Mouse (Mus musculus) bone marrow, adult 2 months (tissue): ENCODE results near the gene Isyna1. TPM values are rescaled to one million over a fixed set of nuclear protein-coding genes. Genes with fewer than 3 reads are reported as not detected.
A peak's percentile ranks its signal among the peaks of the same experiment; 100 is the strongest.

Experiments used
- H3K27ac ChIP-seq: fragments of 200-500 bp; 2 replicates; pipeline ENCODE4 v1.5.1; 2012; ENCODE audit warnings: low read depth, mild to moderate bottlenecking, control low read depth, inconsistent platforms, low read length; ENCODE audit not compliant: control insufficient read depth, poor library complexity, insufficient read depth
- H3K4me1 ChIP-seq: fragments of 200-500 bp; 2 replicates; pipeline ENCODE4 v1.6.1; 2011; ENCODE audit warnings: low read length; ENCODE audit not compliant: control insufficient read depth, insufficient read depth
- H3K4me3 ChIP-seq: fragments of 200-500 bp; replicated peaks from 2 replicates; pipeline ENCODE3; 2011; ENCODE audit warnings: mild to moderate bottlenecking, low read depth, low read length, control low read depth; ENCODE audit not compliant: control insufficient read depth
- CTCF ChIP-seq: fragments of 200-500 bp; IDR thresholded peaks from 2 replicates; pipeline ENCODE4 v1.5.1; 2011; ENCODE audit warnings: low read length, control low read depth; ENCODE audit not compliant: control insufficient read depth, insufficient read depth
- POLR2A ChIP-seq: fragments of 200-500 bp; IDR thresholded peaks from 2 replicates; pipeline ENCODE4 v1.6.1; 2011; ENCODE audit warnings: low read depth, mild to moderate bottlenecking, control low read depth, low read length, borderline replicate concordance; ENCODE audit not compliant: control insufficient read depth
- WGBS: fragments of 180-500 bp; shearing (Covaris S2); methylation state at CpG from one replicate; pipeline ENCODE4 v1.1.7; 2018; 5-methylcytosine and 5-hydroxymethylcytosine counted together
- polyA plus RNA-seq: library from polyadenylated mRNA; stranded (reverse); fragments of >200 nt; gene quantifications from 2 replicates; pipeline ENCODE4 v1.2.4, GENCODE M21; 2011; ENCODE audit warnings: low replicate concordance; ENCODE audit not compliant: missing spikeins, insufficient read depth, insufficient read length

Isyna1 gene
- polyA plus RNA-seq, 1 experiment, result 23.7 TPM

- no peak for TF ChIP-seq CTCF
- TF ChIP-seq POLR2A, result peak; percentile 43; the same call in 1 of the 2 replicates
- H3K27ac ChIP-seq, result peak overlapping the region; percentile 67
- WGBS, result 22% methylated on average over 11 of the region's 11 CpGs
- peak overlapping the region; percentile 71 for H3K4me3 ChIP-seq
- H3K4me1 ChIP-seq, result peaks cover 12% of the 10 kb centered on the region
Measured at GRCm38 (mm10) chr8:70616645-70617044, 22.5 kb downstream of the Isyna1 start.

GRCm38 (mm10) chr8:70617985-70618384, 23.8 kb downstream of the Isyna1 start:
- Histone ChIP-seq H3K27ac (peak overlapping the region; percentile 86), H3K4me1 (peaks cover 12% of the 10 kb centered on the region), H3K4me3 (peak overlapping the region; percentile 71)
- WGBS, result 21% methylated on average over 11 of the region's 11 CpGs
- TF ChIP-seq CTCF (no peak), POLR2A (no peak)

- H3K4me3 ChIP-seq, result peak overlapping the region; percentile 70
- H3K4me1 ChIP-seq, result peaks cover 12% of the 10 kb centered on the region
- TF ChIP-seq POLR2A (0 out of 2 replicates have a peak, but pooled peaks have one; percentile 45), CTCF (no peak)
- WGBS, result 3% methylated on average over 9 of the region's 9 CpGs
- peak overlapping the region; percentile 89 for H3K27ac ChIP-seq
Measured at GRCm38 (mm10) chr8:70618888-70619334, 24.7 kb downstream of the Isyna1 start.

- H3K4me1 ChIP-seq, result peaks cover 10% of the 10 kb centered on the region
- peak overlapping the region; percentile 66 for H3K27ac ChIP-seq
- WGBS, result 62% methylated on average over 3 of the region's 3 CpGs
- H3K4me3 ChIP-seq, result no peak overlapping the region
- TF ChIP-seq POLR2A (no peak), CTCF (no peak)
Measured at GRCm38 (mm10) chr8:70622220-70622619, 28.0 kb downstream of the Isyna1 start.

GRCm38 (mm10) chr8:70625104-70625503, 30.9 kb downstream of the Isyna1 start:
- 26% methylated on average over 5 of the region's 5 CpGs for WGBS
- Histone ChIP-seq H3K4me1 (peaks cover under 1% of the 10 kb centered on the region; the same call in 1 of the 2 replicates), H3K27ac (no peak overlapping the region)

GRCm38 (mm10) chr8:70627041-70627440, 32.9 kb downstream of the Isyna1 start:
- TF ChIP-seq POLR2A (no peak), CTCF (no peak)
- WGBS, result 67% methylated on average over 5 of the region's 5 CpGs
- H3K4me1 ChIP-seq, result peaks cover 1% of the 10 kb centered on the region; the same call in 1 of the 2 replicates
- H3K4me3 ChIP-seq, result no peak overlapping the region
- no peak overlapping the region for H3K27ac ChIP-seq

More at GRCm38 (mm10) chr8:70625104-70625503, 30.9 kb downstream of the Isyna1 start:
- TF ChIP-seq CTCF, result peak; percentile 74
- no peak for TF ChIP-seq POLR2A
- H3K4me3 ChIP-seq, result no peak overlapping the region

GRCm38 (mm10) chr8:70628986-70629490, 34.9 kb downstream of the Isyna1 start:
- Histone ChIP-seq H3K27ac (no peak overlapping the region), H3K4me1 (peaks cover 1% of the 10 kb centered on the region; the same call in 1 of the 2 replicates), H3K4me3 (no peak overlapping the region)
- WGBS, result 56% methylated on average over 7 of the region's 7 CpGs
- TF ChIP-seq POLR2A (no peak), CTCF (no peak)

GRCm38 (mm10) chr8:70629574-70630531, 35.7 kb downstream of the Isyna1 start:
- TF ChIP-seq POLR2A, result peak; percentile 59; the same call in 1 of the 2 replicates
- TF ChIP-seq CTCF, result peak; percentile 99
- WGBS, result 1% methylated on average over 60 of the region's 60 CpGs
- Histone ChIP-seq H3K4me3 (peak overlapping the region; percentile 75), H3K4me1 (peaks cover 4% of the 10 kb centered on the region), H3K27ac (peak overlapping the region; percentile 48)
